Mouse (Mus musculus) cortical plate, adult 2 months (tissue): ENCODE data around the gene Asb18.

Experiments used
- CTCF ChIP-seq: fragments of 200-500 bp; IDR thresholded peaks from 2 replicates; pipeline ENCODE4 v1.5.1; 2011; ENCODE audit warnings: mild to moderate bottlenecking, control low read depth, low read length; ENCODE audit not compliant: insufficient read depth; ENCODE audit errors: extremely low read depth
- POLR2A ChIP-seq: fragments of 200-500 bp; IDR thresholded peaks from 2 replicates; pipeline ENCODE4 v1.6.1; 2011; ENCODE audit warnings: mild to moderate bottlenecking, low read length, control low read depth; ENCODE audit not compliant: insufficient read depth; ENCODE audit errors: extremely low read depth

- TF ChIP-seq CTCF, result no peak
- no peak for TF ChIP-seq POLR2A
Observed at GRCm38 (mm10) chr1:89974541-89974940, 39.9 kb downstream of the Asb18 start.
